Mouse (Mus musculus) liver, embryonic 12.5 days (tissue): ENCODE results near the gene Pdlim1. TPM values are rescaled to one million over a fixed set of nuclear protein-coding genes. Genes with fewer than 3 reads are reported as not detected.

ENCODE experiments used
- polyA plus RNA-seq: library from polyadenylated mRNA; unstranded; fragments of >200 nt; fragmentation: Nextera tagmentation; extraction: Ambion mirVana; gene quantifications from 2 replicates; pipeline ENCODE4 v1.2.1, GENCODE M21; 2016

The Pdlim1 gene
- polyA plus RNA-seq, 1 experiment from 2014 or later = 82.3 TPM

Other genes with a start within 250 kb of the Pdlim1 start
- not detected in 2 replicates for gene Cyp2c54, start 198.0 kb downstream of the Pdlim1 start, polyA plus RNA-seq
- not detected in 2 replicates for gene Cyp2c50, start 182.2 kb downstream of the Pdlim1 start, polyA plus RNA-seq
- 5.9 and 6.4 TPM in 2 replicates for gene Cyp2c70, start 84.5 kb downstream of the Pdlim1 start, polyA plus RNA-seq
- gene Sorbs1, start 241.9 kb upstream of the Pdlim1 start, polyA plus RNA-seq = 34.3 and 35.1 TPM in 2 replicates